Mouse (Mus musculus): ENCODE measurements around the gene Lcmt2.

Lcmt2 gene

DNA sequence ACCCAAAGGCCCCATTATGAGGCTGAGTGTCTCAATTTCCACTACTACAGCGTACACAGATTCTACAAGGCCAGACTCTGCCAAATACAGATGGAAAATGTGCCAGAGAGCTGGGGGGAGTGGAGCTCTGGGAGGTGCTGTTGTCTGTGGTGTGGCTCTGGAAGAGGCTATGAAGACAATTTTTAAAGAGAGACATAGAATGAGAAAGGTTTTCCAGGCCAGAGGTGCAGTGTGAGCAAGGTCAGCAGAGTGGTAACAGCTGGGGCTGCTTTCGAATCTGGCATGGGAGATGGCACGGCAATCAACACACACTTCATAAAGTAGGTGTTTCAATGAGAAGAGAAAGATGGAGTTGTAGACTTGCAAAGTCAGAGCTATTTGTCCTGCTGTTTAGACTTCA, 21.2 kb downstream of the Lcmt2 start:
- no peak for DNase-seq (ENCODE audit: extremely low read depth, low read depth, low spot score)

DNA sequence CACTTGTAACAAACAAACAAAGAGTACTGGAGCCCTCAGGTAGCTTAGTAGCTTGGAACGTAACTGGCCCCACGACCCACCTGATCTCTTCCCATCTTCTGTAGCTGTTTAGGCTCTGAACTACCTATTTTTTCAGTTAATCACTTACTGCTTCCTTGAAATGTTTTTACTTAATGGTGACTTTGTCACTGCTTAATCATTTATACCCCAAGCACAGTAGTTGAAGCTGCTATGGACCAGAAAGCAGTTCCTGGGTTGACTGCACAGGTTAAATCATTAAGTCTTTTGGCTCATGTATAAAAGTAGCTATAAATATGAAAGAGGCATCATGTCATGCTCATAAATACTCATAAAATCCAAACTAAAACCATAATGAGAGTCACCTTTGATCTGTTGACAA, 25.0 kb downstream of the Lcmt2 start:
- no peak for DNase-seq (ENCODE audit: extremely low read depth, low read depth, low spot score)

GRCm38 (mm10) chr2:121109695-121110094, 30.8 kb downstream of the Lcmt2 start, which contains the start of gene Tgm7:
TSS of gene Tgm7 (minus strand) at chr2:121109795.
- DNase-seq (ENCODE audit: extremely low read depth, low read depth, low spot score), result no peak

GRCm38 (mm10) chr2:121105940-121106339, 34.5 kb downstream of the Lcmt2 start:
- no peak for DNase-seq (ENCODE audit: extremely low read depth, low read depth, low spot score)

- no peak for DNase-seq (ENCODE audit: extremely low read depth, low read depth, low spot score)
Observed at GRCm38 (mm10) chr2:121102051-121102450, 38.4 kb downstream of the Lcmt2 start.

DNA sequence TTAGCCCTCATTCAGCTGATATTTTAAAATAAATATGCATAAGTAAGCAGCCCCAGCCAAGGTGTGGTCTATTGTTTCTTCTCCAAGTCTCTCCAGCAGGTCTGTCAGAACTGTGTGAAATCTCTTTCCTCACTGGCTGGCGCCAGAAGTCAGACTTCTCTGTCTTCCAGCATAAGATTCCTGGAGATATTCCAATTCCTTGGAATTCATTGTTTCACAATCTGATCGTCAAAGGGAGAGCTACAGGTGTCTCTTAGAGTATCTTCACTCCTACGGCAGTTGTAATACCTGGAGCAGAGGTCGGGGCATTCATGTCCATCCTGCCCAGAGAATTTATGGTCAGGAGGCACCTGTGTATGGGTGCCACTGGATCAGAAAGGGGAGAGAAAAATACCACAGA, 50.7 kb downstream of the Lcmt2 start:
- peak; percentile 74 for DNase-seq (ENCODE audit: extremely low read depth, low read depth, low spot score)

- no peak for DNase-seq (ENCODE audit: extremely low read depth, low read depth, low spot score)
Observed at GRCm38 (mm10) chr2:121088507-121088906, 51.9 kb downstream of the Lcmt2 start.

GRCm38 (mm10) chr2:121085480-121086185, 54.8 kb downstream of the Lcmt2 start, which contains the start of gene Tgm5:
TSS of gene Tgm5 (minus strand) at chr2:121085841.
- peak; percentile 31 for DNase-seq (ENCODE audit: extremely low read depth, low read depth, low spot score)

- DNase-seq (ENCODE audit: extremely low read depth, low read depth, low spot score), result no peak
Observed at GRCm38 (mm10) chr2:121082626-121083025, 57.8 kb downstream of the Lcmt2 start.
